Mouse (Mus musculus): Measurements from ENCODE around the gene Ints3.
A peak's percentile ranks its signal among the peaks of the same experiment; 100 is the strongest.

The Ints3 gene

DNA sequence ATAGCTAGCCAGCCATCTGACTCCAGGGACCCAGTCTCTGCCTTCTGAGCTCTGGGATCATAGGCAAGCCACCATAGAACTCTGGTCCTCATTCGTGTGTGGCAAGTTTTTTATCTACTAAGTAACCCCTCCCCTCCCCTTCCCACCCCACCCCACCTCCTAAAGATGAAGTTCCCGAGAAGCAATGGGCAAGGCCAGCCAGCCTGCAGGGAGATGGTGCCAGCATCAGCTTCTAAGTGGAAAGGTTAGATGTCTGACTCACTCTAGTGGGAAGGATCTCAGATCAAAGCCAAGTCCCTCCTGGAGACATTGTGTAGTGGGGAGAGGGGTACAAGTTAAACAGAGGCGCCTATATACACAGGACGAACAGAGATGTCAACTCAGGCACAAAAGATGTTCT lies 42.4 kb downstream of the Ints3 start:
- DNase-seq (ENCODE audit: low read depth, low spot score), result no peak

DNA sequence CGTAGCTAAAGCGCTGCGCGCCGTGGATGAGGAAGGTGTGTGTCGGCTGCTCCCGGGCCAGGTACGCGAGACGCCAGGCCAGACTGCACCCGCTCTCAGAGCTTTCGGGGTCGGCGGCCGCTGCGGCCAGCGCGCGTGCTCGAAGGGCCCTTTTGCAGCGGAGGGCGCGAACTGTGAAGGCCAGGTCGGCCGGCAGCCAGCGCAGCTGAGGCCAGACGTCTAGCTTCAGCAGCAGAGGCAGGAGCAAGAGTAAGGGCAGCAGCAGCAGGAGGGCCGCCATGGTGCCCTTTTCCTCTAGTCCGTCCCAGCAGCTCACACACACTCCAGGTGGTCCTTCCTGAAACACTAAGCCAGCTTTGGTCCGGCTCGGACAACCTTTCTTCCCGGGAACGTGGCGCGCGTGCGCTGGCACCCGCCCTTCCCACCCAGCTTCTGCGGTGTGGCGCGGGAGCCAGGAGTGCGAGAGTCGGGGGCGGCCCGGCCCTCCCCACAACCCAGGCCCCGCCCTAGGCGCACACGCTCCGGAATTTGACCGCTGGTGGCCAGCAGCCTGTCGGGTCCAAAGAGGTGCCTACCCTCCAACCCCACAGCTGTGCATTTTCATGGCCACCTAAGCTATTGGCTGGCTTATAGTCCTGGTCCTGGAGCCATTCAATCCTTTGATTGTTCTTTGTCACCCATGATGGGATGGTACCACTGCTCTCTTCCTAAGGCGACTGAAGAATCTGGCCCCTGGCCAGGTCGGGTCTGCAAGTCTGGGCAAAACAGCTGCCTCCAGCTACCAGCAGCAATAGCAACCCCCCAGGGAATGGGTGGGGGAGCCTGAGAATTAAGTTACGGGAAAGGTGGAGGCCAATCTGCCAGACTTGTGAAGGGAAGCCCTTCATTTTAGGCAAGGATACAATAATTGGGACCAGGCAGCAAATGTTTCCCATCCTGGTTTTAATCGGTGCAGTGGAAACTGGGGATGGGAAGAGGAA lies 43.6 kb downstream of the Ints3 start, which contains the start of gene Slc27a3:
Gene Slc27a3, minus strand, starts transcription at position 428 of the 980 bp plus-strand sequence.
- no peak for DNase-seq (ENCODE audit: low read depth, low spot score)

GRCm38 (mm10) chr3:90388726-90389510 lies 44.5 kb downstream of the Ints3 start:
- no peak for DNase-seq (ENCODE audit: low read depth, low spot score)

- DNase-seq (ENCODE audit: low read depth, low spot score), result no peak
Measured at GRCm38 (mm10) chr3:90388192-90388591, 45.2 kb downstream of the Ints3 start.

DNA sequence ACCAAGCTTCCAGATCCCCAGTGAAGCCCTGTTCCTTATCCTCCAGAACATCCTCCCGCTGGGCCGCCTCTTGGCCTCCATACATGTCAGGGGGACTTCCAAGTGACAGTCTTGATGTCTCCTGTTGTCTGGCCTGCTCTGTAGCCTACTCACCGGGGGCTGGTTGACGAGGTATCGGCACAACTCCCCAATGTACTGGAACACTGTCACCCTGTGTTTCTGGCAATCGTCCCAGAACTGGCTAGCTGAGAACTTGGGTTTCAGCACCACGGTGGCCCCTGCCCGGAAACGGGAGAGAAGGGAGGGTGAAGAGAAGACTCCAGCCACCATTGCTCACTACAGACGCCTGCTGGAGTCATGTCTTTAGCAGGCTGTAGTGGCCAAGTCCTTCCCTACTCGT lies 45.9 kb downstream of the Ints3 start:
- no peak for DNase-seq (ENCODE audit: low read depth, low spot score)

DNA sequence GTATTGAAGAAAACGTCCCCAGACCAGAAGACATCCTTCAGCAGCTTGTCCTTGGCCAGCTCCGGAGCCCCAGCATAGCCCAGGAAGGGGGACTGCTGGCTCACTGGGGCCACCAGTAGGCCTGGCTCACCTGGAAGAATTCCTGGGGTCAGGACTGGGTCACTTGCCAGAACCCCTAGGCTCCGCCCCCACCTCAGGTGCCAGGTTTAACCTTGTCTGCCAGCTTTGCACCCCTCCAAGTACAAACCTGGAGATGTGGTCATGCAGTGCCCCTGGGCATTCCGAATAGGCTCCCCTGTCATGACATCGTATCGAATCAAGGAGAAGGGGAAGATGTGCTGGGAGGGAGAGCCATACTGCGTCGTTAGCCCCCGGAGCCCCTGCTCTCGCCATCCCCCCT lies 46.6 kb downstream of the Ints3 start:
- DNase-seq (ENCODE audit: low read depth, low spot score), result no peak

- DNase-seq (ENCODE audit: low read depth, low spot score), result no peak
Measured at GRCm38 (mm10) chr3:90384851-90385375, 48.5 kb downstream of the Ints3 start.

DNA sequence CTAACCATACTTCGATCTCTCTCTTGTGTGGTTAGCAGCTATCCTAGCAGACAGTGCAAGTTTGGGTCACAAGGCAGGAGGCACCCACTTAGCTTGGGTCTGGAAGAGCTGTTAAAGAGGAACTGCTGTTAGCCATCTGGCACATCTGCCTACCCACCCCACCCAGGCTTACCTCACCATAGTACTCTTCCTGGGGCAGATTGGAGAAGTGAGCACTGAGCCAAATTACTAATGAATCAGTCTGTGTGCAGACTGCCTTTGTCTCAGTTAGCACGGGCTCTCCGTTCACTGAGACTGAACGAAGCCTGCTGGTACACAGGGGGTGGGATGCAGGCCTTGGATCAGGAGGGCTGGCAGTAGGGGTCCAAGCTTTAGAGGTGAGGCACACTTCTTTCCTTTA lies 49.7 kb downstream of the Ints3 start:
- no peak for DNase-seq (ENCODE audit: low read depth, low spot score)

GRCm38 (mm10) chr3:90381727-90382126 lies 51.7 kb downstream of the Ints3 start:
- DNase-seq (ENCODE audit: low read depth, low spot score), result no peak

- no peak for DNase-seq (ENCODE audit: low read depth, low spot score)
Measured at GRCm38 (mm10) chr3:90378496-90378895, 54.9 kb downstream of the Ints3 start.

DNA sequence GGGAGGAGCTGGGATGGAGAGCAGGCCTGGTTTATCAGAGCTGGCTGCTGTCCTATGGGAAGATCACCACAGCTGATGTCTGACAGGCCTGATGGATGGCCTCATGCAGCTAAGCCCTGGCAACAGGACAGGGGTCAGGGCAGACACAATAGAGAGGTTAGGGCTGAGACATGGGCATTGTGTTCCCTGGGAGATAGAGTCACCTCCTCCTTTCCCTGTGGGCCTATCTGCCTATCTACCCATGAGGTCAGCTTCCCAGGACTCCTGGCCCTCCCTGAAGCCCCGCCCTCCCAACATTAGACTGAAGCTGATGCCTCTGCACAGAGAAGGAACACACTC lies 57.2 kb downstream of the Ints3 start:
- DNase-seq (ENCODE audit: low read depth, low spot score), result no peak

DNA sequence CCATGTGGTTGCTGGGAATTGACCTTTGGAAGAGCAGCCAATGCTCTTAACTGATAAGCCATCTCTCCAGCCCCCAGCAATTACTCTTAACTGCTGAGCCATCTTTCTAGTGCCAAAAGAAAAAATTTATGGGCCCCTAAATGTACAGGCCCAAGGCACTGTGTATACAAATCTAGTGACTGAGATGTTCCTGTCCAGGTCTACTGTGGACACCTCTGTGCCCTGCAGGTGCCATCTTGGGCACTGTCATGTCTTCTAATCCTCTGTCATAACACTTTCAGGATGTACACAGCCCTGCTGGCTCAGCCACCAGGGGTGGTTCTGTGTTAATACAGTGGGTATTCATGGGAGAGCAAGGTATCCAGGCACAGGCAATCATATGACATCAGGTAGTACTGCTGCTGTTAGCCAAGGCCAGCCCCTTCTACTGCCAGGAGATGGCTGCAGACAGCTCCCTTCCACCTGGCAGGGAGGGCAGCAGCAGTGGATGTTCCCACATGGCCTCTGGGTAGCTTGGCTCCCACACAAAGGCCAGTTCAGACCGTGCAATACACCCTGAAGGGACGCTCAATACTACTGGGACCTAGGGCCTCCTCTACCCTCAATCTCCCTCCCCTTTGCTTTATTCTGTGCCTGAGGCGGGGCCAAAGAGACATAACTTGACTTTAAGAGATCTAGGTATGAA lies 57.7 kb downstream of the Ints3 start:
- DNase-seq (ENCODE audit: low read depth, low spot score), result no peak

DNA sequence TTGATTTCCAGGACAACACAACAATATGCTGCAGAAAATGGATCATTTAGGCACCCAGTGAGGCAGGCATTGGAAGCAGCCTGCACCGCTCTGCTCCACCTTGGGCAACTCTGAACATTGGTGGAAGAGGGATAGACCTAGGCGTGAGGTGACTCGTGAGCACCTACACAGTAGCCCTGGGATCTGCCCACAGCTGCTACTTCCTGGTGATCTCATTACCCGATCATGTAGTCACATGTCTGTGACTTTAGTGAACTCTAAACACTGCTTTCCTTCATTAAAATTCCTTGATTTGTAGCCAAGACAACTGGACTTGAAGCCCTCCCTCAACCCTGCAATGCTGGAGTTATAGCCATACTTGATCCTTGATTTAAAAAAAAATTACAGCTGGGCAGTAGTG lies 59.1 kb downstream of the Ints3 start:
- DNase-seq (ENCODE audit: low read depth, low spot score), result no peak

DNA sequence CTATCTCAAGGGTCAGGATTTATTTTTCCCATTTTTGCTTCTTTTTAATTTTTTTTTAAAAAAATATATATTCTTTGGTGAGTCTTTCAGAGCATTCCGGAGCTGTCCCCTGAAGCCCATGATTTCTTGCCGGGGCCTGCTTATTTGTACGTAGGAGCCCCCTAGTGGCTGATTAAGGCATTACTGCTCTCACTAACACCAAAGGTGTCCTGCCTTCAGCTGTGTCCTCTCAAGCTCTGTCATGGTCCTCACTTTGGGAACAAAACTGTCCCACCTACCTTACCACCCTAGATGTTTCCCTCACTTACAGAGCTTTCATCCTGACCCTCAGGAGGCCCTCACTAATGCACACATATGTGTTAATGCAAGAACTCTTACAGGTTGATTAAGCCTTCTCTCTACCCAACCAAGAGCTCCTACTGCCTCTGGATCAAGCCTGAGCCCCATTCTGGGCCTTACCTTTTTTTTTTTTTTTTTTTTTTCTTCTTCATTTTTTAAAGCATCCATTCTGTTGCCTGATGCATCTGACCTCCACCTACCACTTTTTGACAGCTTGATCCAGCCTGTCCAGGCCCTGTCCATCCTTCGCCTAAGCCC lies 59.9 kb downstream of the Ints3 start:
- DNase-seq (ENCODE audit: low read depth, low spot score), result peak; percentile 69

DNA sequence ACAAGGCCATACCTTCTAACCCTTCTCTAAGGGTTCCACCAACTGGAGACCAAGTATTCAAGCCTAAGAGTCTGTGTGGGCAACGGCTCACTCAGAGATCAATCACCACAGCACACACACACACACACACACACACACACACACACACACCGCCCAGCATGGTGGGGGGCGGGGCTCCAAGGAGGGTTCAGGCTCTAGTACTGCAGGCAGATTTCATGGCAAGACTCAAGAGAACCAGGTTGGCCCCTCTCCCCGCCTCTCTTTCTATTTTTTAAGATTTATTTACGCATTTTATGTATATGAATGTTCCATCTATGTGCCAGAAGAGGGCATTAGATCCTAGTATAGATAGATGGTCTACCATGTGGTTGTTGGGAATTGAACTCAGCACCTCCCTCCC lies 60.6 kb downstream of the Ints3 start:
- no peak for DNase-seq (ENCODE audit: low read depth, low spot score)

- no peak for DNase-seq (ENCODE audit: low read depth, low spot score)
Measured at GRCm38 (mm10) chr3:90371857-90372256, 61.6 kb downstream of the Ints3 start.

GRCm38 (mm10) chr3:90369041-90369440 lies 64.4 kb downstream of the Ints3 start:
- DNase-seq (ENCODE audit: low read depth, low spot score), result no peak

DNA sequence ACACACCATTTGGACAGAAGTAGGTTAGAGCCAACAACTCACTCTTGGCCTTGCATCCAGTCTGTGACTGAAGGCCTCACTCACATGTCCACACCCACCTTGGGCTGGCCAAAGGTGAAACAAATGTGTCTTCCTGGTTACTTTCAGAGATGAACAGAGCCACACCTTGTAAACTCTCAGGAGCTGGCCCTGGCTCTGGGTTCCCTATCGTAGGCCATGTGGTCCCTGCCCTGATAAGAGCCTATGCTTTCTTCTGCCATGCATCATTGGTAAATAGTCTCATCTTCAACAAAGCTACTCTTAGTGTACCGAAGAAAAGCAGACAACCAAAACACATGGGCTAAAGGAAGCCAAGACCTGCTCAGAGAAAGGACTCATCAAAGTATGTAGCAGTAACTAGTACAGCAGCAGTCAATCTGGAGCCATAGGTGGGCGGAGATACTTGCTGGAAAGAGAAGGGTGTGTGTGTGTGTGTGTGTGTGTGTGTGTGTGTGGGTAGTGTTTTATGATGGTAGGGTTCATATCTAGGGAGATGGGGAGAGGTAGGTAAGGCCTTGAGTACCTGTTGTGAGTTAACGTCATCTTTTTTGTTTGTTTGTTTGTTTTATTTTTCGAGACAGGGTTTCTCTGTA lies 66.3 kb downstream of the Ints3 start:
- DNase-seq (ENCODE audit: low read depth, low spot score), result no peak

GRCm38 (mm10) chr3:90362346-90362745 lies 71.1 kb downstream of the Ints3 start:
- DNase-seq (ENCODE audit: low read depth, low spot score), result no peak

DNA sequence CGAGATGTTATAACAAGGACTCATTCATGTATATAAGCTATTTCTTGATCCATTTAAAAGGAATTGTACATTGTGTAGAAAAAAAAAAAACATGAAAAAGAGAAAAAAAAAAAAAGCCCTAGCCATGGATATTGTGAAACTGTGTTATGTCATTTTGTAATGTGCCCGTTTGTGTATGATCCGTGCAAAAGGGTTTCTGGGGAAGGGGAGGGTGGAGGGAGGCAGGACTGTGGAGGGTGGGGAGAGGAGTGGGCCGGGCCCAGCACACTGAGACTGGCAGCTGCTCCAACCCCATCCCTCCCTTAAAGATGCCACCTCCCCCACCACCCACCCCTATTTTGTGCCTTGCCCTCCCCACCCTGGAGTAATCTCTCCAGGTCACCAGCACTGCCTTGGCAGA lies 71.9 kb downstream of the Ints3 start:
- no peak for DNase-seq (ENCODE audit: low read depth, low spot score)

- no peak for DNase-seq (ENCODE audit: low read depth, low spot score)
Measured at GRCm38 (mm10) chr3:90359230-90359629, 74.2 kb downstream of the Ints3 start.
